Mouse (Mus musculus): ENCODE measurements at regions not wholly inside any gene's neighbourhood (a gene's known extent, or its start where the extent isn't known, plus 50 kb on each side); places are given as distances from the start of the nearest gene placed in this dataset.

- no peak for DNase-seq
Observed at GRCm38 (mm10) chr16:46807476-46807875, 309.2 kb upstream of the Nectin3 start.

GRCm38 (mm10) chr16:46776367-46776766 lies 278.0 kb upstream of the Nectin3 start:
- DNase-seq, result no peak

GRCm38 (mm10) chr16:46769383-46769782 lies 271.1 kb upstream of the Nectin3 start:
- no peak for DNase-seq

GRCm38 (mm10) chr16:46768376-46768775 lies 270.1 kb upstream of the Nectin3 start:
- no peak for DNase-seq

GRCm38 (mm10) chr16:46735140-46735539 lies 236.8 kb upstream of the Nectin3 start:
- no peak for DNase-seq

GRCm38 (mm10) chr16:46728424-46728823 lies 230.1 kb upstream of the Nectin3 start:
- DNase-seq, result no peak

- no peak for DNase-seq
Observed at GRCm38 (mm10) chr16:46723660-46724059, 225.3 kb upstream of the Nectin3 start.

- no peak for DNase-seq
Observed at GRCm38 (mm10) chr16:46679787-46680186, 181.5 kb upstream of the Nectin3 start.

- DNase-seq, result no peak
Observed at GRCm38 (mm10) chr16:46669590-46669989, 171.3 kb upstream of the Nectin3 start.

GRCm38 (mm10) chr16:46665566-46665965 lies 167.2 kb upstream of the Nectin3 start:
- no peak for DNase-seq

GRCm38 (mm10) chr16:46663008-46663407 lies 164.7 kb upstream of the Nectin3 start:
- DNase-seq, result no peak

GRCm38 (mm10) chr16:46655041-46655440 lies 156.7 kb upstream of the Nectin3 start:
- DNase-seq, result no peak

GRCm38 (mm10) chr16:46625807-46626206 lies 127.5 kb upstream of the Nectin3 start:
- no peak for DNase-seq

- DNase-seq, result no peak
Observed at GRCm38 (mm10) chr16:46623246-46623645, 124.9 kb upstream of the Nectin3 start.

- no peak for DNase-seq
Observed at GRCm38 (mm10) chr16:46619871-46620270, 121.5 kb upstream of the Nectin3 start.

GRCm38 (mm10) chr16:46617544-46618335 lies 119.4 kb upstream of the Nectin3 start:
- peak; percentile 56 for DNase-seq

GRCm38 (mm10) chr16:46616606-46617005 lies 118.3 kb upstream of the Nectin3 start:
- DNase-seq, result no peak

- peak; percentile 42 for DNase-seq
Observed at GRCm38 (mm10) chr16:46613062-46613818, 114.9 kb upstream of the Nectin3 start.

GRCm38 (mm10) chr16:46605879-46606203 lies 107.5 kb upstream of the Nectin3 start:
- no peak for DNase-seq

- DNase-seq, result no peak
Observed at GRCm38 (mm10) chr16:46605001-46605878, 106.9 kb upstream of the Nectin3 start.

GRCm38 (mm10) chr16:46592618-46593253 lies 94.4 kb upstream of the Nectin3 start:
- no peak for DNase-seq

GRCm38 (mm10) chr16:46587056-46587455 lies 88.7 kb upstream of the Nectin3 start:
- no peak for DNase-seq

GRCm38 (mm10) chr16:46584502-46584901 lies 86.2 kb upstream of the Nectin3 start:
- peak; percentile 12 for DNase-seq
